Mouse (Mus musculus): ENCODE data around the gene Abhd2.

The Abhd2 gene

DNA sequence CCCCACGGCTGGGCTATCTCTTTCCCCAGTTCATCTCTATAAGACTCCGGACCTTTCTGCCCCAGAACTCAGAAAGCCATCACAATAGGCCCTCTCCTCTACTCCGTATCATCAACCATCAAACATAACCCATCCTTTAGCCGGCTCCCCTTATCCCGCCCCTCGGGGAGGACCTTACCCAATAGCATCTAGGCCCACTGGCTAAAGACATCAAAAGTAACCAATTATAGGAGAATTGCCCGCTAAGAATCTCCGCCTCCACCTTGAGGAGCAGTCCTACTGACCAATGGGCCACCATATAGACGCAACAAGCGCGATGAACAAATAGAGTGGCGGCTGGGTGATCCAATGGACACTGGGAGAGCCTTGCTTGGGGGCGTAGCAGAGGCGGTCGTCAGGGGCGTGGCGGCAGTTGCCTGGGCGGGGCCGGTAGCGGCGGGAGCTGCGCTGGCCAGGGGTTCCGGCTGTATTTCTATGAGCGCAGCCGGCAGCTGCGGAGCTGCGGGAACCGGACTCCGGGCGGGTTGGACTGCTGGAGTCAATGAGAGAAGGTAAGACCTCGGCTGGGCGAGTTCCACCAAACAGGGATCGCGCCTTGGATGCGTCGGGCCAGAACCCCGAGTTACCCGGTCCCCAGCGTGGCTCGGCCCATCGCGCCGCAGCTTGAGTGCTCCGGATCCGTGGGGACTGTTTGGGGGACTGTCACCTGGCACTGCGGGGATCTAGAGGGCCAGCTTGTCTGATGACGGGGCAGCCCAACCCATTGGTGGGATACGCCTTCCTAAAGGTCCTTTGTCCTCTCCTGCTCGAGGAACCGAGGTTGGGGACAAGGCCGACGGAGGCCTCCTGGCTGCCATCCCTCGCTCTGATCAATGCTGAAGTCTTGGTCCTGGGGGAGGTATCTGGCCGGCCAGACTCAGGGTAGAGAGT is at the start of gene Abhd2:
Gene Abhd2, plus strand, starts transcription at position 411 of the 930 bp plus-strand sequence.
- peak; percentile 100 for DNase-seq (ENCODE audit: low spot score)

DNA sequence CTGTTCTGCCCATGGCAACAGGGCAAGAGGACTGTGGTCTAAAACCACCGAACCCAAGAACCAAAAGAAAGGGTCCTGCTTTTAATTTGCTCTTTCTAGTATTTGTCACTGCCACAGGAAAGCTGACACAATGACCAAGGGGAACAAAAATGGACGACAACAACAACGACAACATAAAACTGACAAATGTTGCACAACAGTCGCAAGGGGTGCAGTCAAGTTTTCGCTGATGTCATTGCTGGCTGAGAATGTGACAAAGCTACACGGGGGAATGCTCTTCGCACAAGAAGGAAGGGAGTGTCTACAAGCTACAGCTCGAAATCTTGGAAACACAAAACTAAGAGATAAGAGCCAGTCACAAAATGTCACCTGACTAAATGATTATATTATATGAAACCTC is 47.5 kb upstream of the Abhd2 start:
- no peak for DNase-seq (ENCODE audit: low spot score)

DNA sequence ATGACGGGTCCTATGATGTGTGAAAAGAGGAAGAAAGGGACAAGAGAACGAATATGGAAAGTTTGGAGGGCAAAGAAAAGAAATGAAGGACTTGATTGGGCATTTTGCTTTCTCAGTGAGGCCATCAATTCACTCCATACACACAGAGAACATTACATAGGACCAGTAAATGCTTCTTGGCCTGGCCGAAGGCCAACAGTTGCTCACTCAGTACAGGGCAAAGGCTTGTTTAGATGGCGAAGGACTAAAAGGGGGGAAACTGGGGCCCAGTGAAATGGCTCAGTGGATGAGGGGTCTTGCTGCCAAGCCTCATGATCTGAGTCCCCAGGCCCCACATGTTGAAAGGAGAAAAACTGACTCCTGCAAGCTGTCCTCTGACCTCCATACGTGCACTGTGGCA is 46.8 kb upstream of the Abhd2 start:
- no peak for DNase-seq (ENCODE audit: low spot score)

DNA sequence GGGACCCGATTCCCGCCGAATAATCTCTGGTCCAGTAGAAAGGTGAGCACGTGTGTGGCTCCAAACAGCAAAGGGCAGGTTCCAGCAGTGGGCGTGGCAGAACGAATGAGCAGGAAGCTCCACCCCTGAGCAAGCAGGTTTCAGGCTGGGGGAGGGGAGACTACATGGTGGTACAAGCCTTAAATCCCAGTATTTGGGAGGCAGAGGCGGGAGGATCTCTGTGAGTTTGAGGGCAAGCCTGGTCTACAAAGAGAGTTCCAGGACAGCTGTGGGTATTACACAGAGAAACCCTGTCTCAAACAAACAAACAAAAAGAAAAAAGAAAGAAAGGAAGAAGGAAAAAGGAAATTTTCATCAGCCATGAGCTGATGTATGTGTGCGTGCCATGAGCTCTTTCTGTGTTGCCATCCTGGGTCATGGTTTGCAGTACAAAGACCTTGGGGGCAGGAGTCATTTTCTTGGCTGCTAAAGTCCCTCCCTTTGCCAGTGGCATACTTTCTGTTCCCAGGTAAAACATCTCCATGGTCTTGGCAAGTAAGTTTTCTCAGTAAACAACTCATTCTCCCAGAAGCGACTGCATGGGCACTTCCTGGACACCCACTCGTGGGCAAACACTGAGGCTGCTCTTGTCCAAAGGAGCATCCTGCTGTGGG is 46.0 kb upstream of the Abhd2 start:
- DNase-seq (ENCODE audit: low spot score) = no peak

DNA sequence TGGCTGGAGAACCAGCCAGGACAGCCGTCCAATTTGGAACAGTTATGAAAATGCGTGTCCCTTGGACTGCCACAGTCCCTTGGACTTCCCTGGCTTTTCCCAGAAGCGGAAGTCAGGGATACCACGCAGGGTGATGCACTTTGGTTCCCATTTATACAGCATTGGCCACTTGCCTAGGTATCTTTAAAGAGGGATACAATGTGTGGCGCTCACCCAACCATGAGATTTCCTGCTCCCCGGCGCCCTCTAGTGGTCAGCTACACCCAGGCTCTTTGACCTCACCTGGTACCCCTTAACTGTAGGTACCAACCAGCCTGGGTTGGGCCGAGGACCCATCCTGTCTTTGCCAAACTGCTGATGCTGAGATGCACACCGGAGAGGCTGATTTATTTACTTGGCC is 44.5 kb upstream of the Abhd2 start:
- peak; percentile 57 for DNase-seq (ENCODE audit: low spot score)

DNA sequence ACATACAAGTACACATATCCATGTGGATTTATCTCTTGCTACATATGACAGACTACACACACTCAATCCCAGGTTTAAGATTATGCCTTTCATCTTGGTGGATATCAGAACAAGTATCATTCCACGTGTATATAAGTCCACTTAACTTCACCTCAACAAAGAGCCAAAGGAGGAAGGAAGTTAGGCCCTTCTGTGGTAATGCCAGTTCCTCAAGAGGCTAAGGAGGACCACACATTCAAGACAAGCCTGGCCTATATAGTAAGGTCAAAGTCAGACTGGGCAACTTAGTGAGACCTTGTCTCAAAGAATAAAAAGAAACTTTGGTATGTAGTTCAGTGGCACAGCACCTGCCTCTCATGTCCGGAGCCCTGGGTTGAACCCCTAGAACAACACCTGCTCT is 41.4 kb upstream of the Abhd2 start:
- DNase-seq (ENCODE audit: low spot score) = no peak

DNA sequence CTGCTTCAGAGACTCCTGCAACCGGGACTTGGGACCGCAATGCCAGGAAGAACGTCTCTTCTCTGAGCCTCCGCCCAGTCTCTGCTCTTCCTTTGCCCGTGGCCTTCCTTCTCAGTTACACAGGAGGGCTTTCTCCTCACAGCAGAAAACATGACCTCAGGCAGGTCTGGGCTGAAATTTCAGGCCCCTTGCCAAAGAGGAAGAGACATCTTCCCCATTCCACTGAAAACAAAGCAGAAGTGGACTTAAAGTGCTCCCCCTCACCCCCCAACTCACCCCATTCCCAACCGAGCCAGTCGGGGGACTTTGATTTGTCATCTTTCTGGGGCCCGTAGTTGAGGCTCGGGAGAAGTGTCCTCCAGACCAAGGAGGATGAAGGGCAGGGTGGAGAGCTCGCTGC is 41.0 kb upstream of the Abhd2 start:
- no peak for DNase-seq (ENCODE audit: low spot score)

DNA sequence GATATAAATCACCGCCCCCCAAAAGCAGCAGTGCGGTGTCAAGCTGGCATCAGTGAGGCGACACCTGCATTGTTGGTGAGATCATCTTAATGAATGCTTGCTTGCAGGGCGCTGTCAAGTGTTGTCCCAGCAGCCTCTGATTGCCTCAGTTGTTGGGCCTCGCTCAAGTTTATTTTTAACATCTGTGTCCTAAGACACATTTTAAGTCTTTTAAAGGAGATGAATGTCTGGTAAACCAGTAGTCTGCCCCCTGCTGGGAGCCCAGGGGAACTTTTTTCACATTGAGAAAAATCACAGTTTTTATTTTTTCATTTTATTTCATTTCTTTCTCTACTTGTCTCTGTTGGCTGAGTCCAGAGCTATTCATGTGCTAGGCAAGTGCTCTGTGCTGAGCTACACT is 34.3 kb upstream of the Abhd2 start:
- no peak for DNase-seq (ENCODE audit: low spot score)

DNA sequence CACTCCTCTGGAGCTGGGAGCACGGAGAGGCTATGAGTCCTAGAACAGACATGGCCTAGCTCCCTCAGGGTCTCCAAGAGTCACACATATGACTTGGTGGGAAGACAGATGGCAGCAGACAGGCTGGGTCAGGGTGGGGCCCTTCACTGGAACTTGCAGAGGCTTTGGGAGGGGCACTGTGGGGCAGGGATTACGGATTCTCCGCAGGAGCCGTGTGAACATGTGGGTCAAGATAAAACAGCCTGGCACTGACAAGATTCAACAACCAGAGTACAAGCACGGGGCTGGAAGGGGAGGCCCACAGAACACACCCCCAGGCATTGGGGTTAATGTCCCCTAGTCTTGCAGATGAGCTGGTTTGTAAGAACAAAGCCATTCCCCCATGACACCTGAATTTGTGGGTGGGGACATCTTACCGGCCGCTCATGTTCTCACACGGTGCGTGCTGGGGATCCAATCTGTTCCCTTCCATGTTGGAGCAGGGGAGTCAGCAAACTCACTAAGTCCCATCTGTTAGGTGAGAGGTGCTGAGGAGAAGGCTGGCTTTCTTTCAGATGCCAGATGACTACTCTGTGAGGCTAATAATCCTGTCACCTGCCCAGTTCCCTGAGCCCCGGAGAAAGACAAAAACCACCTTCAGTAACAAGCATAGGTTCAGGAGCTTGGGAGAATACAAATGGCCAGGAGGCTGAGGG is 30.9 kb upstream of the Abhd2 start:
- DNase-seq (ENCODE audit: low spot score) = no peak

DNA sequence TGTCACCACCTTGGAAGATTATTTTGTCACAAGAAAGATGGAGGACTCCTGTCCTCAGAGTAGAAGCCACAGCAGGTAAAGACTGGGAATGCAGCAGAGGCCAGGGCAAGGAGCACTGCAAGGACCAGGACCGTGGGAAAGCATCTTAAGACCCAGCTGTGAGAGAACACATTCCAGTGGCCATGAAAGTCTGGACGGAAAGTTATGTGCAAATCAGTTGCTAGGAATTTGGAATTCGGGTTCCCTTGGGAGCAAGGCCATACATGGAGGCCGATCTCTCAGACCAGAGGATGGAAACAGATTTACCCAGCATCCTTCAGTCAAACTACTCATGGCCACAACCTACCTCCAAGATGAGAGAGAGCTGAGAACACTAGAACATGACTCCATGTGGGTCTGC is 29.8 kb upstream of the Abhd2 start:
- no peak for DNase-seq (ENCODE audit: low spot score)

DNA sequence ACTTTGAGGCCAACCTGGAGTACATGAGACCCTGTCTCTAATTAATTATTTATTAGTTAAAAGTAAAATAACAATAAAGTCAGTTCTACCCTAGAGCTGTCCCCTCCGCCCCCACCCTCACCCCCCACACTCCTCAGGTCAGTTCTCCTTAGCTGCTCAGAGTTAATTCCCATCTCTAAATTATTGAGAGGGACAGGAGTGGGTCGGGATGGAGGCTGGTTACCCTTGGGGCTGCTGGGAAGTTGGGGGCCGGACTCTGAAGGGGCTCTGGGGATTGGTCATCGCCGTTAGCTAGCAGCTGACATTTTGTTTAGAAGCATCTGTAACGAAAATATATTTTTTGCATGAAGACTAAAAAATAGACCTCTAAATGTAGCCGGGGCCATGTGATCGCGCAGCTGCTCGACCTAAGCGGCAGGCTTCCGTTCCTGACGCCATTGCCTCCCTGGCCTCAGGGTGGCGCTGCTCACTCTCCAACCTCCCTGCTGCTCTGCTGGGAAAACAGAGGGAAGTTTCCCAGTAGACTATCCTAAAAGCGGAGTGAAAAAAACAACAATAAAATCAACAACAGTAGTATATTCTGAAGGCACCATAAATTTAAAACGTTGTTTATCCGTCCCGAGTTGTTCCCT is 26.8 kb upstream of the Abhd2 start:
- no peak for DNase-seq (ENCODE audit: low spot score)

DNA sequence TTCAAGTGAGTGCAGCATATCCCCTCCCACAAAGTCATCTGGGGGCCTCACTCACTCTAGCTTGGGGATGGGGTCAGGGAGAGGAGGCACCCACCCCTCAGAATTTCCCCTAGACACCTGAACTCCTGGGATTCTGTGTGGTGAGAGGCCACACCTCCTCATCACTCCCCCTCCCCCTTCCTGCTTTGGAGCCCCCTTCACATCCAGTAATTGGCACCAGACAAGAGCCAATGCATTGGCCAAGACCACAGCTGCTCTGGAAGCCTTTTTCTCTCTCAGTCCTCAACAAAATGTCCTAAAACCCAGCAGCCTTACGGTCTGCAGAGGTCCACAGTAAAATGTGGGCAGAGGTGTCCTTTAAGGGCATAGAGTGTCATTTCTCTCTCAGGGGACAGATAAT is 25.6 kb upstream of the Abhd2 start:
- DNase-seq (ENCODE audit: low spot score) = no peak

DNA sequence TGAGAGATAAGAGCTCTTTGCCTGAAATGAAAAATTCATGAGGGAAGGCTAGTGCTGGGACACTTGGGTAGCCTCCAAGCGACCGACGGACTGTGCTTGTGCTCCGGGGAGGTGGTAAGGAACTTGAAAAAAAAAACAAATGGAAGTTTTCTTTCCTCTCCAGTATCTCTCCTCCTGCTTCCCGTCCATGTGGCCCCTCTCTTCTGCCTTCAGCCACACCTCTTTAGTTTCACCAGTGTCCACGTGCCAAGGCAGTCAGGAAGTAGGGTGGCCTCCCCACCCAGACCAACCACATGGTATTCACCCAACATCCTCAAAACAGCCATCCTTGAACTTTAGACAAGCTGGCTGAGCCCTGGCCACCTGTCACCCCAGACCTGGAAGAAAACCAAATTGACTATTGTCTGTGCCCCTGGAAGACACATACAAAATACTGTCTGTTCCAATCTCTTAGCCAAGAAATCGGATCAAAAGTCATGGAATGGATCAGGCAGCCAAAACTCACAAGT is 25.1 kb upstream of the Abhd2 start:
- DNase-seq (ENCODE audit: low spot score) = no peak

DNA sequence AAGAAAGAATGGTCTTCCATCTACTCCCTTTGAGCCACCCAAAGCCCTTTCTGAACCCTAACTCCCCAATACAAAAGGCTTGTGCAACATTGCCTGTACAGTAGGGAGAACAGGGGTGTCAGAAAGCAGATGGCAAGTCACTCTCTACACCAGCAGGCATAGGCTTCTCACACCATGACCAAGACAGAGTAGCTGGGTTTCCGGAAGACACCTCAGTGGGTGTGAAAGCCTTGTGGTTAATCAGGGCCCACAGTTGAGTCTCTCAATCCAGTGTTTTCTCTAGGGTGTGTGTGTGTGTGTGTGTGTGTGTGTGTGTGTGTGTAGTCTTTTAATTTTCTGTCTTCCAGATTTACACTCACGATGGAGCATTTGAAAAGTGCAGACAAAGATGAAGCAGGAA is 23.4 kb upstream of the Abhd2 start:
- DNase-seq (ENCODE audit: low spot score) = no peak

DNA sequence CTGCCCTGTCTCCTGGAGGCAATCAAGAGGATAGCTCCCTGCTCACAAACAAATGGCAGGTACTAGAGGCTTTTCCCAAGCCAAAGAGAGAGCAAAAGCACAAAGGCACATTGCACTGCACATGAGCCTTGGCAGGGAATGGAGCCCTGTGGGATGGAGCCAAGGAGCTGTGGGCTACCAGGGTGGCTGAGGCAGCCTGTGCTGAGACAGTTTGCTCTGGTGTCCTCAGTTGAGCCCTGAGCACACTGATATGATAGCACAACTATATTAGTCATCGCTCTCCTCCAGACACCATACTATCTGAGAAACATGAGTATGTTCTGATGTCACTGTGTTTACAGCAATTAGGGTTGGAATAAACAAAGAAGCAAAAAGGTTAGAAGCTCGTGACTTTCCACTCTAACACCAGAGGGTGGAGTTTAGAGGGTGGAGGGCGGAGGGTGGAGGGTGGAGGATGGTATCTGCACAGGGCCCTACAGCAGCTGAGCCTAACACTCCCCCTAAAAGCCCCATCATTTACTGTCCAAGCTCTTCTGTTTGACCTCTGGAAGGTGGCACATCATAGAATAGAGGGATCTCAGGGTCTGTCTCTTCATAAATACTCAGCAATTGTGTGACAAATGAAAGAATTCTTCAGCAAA is 18.6 kb upstream of the Abhd2 start:
- DNase-seq (ENCODE audit: low spot score) = no peak

DNA sequence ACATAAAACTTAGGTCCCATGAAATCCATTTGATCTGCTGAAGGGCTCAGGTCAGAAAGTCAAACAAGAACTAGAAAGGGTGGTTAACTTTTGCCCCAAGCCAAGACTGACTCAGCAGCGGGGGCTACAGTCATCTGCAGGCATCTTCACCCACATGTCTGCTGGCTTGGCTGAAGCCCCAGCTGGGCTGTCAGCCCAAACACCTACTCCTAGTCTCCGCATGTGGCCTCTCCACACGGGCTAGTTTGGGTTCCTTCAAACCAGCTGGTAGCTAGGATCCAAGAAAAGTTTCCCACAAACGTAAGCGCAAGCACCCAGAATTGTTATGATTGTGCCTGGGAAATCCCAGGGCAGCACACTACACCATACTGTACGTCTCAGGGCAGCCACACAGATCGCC is 17.6 kb upstream of the Abhd2 start:
- no peak for DNase-seq (ENCODE audit: low spot score)

DNA sequence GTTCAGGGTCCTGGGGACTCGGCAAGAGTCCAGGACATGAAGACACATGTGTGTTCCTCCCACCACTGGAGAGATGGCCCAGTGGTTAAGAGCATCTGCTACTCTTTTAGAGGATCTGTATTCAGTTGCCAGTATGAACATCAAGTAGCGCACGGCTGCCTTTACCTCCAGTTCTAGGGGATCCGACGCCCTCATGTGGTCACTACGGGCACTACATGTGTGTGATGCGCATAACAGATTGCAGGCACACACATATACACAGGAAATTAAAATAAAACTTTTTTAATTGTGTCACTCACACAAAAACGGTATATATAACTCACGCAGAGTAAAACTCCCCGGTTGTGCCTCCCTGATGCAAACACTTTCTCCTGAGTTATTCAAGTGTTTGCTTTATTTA is 17.2 kb upstream of the Abhd2 start:
- no peak for DNase-seq (ENCODE audit: low spot score)

DNA sequence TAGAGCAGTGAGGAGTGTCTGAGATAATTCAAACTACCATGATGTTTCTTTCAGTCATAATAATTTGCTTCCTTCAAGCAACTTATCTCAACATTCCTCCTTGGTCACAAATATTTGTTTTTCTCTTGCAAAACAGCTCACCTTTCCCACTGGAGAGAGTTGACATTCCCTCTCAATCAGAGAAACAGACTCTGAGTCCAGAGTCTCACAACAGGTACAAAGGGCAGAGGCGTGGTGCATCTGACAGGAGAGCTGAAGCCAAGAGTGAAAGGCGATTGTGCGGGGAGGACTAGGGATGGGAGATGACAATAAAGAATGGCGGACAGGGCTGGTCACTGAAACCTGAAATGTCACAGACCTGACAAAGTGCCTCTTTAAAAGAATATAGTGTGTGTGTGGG is 16.3 kb upstream of the Abhd2 start:
- DNase-seq (ENCODE audit: low spot score) = no peak

DNA sequence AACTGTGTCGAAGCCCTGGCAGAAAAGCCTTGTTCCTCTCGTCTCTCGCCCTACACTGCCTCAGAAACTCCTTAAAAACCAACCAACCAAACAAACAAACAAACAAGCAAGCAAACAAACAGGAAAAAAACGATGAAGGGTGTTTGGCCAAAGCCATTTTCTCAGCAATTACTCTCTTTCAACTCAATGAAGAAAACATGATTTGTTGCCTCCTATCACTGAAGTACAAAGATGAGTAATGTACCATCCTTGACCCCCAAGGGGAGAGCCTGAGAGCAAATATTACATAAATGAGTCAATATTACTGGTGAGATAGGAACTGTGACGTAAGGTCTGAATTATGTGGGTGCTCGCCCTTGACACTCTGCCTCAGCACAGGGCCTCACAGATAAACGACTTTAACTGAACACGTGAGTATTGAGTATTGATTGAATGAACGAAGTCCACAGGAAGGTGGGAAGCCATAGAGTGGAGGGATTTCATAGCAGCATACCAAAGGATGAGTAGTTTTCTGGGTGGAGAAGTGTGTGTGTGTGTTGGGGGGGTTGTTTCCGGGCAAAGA is 13.9 kb upstream of the Abhd2 start:
- DNase-seq (ENCODE audit: low spot score) = no peak

DNA sequence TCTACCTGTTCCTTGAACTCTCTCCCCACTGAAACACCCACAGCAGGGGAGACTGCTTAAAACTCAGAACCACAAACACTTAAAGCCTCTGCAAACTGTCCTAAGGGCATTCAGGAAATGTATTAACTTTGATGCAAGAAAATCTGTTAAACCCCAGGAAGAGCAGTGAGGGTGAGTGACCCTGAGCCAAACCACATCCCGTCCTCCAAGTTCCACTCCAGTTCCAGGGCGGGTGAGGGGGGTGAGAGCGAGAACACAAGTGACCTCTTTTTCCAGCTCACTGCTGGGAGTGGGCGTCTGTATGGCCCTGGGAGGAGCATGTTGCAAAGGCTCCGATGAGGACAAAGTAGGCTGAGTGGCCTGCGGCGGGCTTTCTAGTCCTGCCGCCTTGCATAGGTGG is 10.5 kb upstream of the Abhd2 start:
- no peak for DNase-seq (ENCODE audit: low spot score)

DNA sequence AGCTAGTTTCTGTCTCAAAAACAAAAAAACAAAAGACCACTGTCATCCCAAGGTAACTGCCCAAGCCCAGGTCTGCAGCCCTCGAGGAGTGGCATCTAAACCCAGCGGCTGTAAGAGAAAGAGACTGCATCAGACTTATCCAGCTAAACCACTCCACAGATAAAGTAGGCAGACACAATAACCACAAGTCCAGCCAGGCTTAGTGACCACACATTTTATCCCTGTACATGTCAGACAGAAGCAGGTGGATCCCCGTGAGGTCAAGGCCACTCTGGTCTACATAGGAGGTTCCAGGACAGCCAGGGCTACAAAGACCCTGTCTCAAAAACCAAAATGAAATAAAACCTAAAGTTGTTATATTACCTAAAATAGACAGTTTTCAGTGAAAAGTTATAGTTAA is 9.2 kb upstream of the Abhd2 start:
- DNase-seq (ENCODE audit: low spot score) = no peak

DNA sequence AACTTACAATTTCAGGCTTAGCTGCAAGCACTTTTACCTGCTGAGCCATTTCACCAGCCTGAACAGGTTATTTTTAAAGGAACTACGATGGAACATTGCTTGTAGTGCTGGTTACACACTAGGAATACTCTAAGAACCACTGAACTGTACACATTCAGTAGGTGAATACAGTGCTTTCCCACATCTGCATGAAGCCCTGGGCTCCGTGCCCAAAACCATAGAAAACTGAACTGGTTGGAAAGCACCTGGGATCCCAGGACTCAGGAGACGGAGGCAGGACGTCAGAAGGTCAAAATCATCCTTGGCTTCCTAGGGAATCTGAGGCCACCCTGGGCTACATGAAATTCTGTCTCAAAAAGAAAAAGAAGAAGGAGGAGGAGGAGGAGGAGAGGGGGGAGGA is 6.8 kb upstream of the Abhd2 start:
- no peak for DNase-seq (ENCODE audit: low spot score)
